Mouse (Mus musculus): ENCODE results near the gene Dlg2.

DNA sequence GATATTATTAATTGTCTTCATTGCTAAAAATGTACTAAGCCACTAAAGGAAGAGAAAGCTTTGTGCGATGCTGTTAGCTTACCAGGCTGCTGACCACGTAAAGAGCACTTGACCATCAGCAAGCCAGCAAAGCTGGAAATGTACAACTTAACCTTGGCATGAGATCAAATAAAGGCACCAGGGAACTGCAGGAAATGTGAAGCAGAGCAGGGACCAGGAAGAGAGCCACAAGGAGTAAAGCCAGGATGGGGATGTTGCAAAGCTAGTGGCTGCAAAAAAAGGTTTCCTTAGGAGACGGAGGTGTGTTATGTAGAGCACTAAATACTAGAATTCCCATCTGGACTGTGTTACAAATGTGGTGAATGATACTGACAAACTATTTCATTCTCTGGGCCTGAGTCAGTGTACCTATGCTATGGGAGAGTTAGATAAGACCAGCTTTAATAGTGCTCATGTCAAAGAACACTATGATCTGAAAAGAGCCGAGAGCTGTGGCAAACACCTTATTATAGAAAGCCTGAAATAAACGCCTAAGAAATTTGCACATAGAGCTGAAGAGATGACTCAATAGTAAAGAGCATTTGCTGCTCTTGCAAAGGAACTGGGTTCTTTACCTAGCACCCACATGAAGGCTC is 1638.9 kb downstream of the Dlg2 start:
- TF ChIP-seq CTCF (IDR thresholded peaks at IDR 0.05; ENCODE audit: insufficient read depth, low read length): no peak
- no peak for TF ChIP-seq POLR2A (IDR thresholded peaks at IDR 0.05; ENCODE audit: borderline replicate concordance, extremely low read depth, low read depth, low read length)
